ENCODE assay signal across 8 mouse cellular contexts in the genomic region with DNA sequence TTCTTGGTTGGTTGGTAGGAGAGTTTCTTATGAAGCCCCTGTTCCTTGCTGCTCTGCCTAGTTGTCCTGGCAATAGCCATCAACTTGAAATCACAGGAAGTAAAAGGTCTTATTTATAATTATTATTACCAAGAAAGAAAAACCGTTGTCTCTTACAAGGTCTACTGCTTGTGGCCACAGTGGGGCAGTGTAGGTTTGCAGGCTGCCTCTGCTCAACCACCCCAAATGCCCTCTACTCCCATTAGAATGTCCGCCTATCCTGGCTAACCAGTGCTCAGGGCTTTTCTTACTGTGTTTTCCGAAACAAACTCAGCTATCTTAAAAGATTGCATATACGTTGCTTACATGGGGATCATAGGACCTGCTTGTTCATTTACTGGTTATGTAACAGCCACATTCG.
A peak's percentile ranks its signal among the peaks of the same experiment; 100 is the strongest.
DNase-seq lines count a peak whose midpoint lies in the region; ATAC-seq and TF ChIP-seq lines count a peak whose summit lies in the region.

No protein-coding gene starts in this region.

- no peaks in the 10 kb centered on the region for H3K9me3 ChIP-seq in ES-E14 (ENCODE audit: control insufficient read depth, insufficient read depth, low read depth, low read length)
- H3K9me3 ChIP-seq in lung, postnatal 0 days (ENCODE audit: low read length) = no peaks in the 10 kb centered on the region; the same call in 1 of the 2 replicates

- no peak for TF ChIP-seq POLR2A in embryonic fibroblast, embryonic 13.5 days (IDR thresholded peaks at IDR 0.05; ENCODE audit: low read depth, low read length)

- TF ChIP-seq CTCF in embryonic fibroblast, embryonic 13.5 days (IDR thresholded peaks at IDR 0.05; ENCODE audit: borderline replicate concordance, insufficient read depth, low read length) = peak; percentile 69; the same call in 1 of the 2 replicates
- TF ChIP-seq CTCF in lung, postnatal 0 days (IDR thresholded peaks at IDR 0.05) = peak; percentile 79

- H3K27me3 ChIP-seq in lung, postnatal 0 days (replicated peaks; ENCODE audit: insufficient read depth, low read length) = no peaks in the 10 kb centered on the region

- no peaks in the 10 kb centered on the region for H3K4me1 ChIP-seq in ES-E14 (ENCODE audit: control insufficient read depth in 2 of 2, insufficient read depth in 2 of 2, low read length in 2 of 2, poor library complexity in 1 of 2)
- no peaks in the 10 kb centered on the region; the same call in 1 of the 2 replicates for H3K4me1 ChIP-seq in embryonic fibroblast, embryonic 13.5 days (ENCODE audit: control insufficient read depth, insufficient read depth, low read length)
- H3K4me1 ChIP-seq in lung, postnatal 0 days (ENCODE audit: insufficient read depth, low read depth, low read length) = no peaks in the 10 kb centered on the region

- peak; percentile 27 for DNase-seq in cerebellum, adult 9-10 months
- DNase-seq in cerebellum, adult 8-10 months = no peak
- DNase-seq in left cerebral cortex, postnatal 4 days = peak; percentile 21
- DNase-seq in left cerebral cortex, adult 11 months (ENCODE audit: low spot score) = no peak
- peak; percentile 17 for DNase-seq in ES-E14 (ENCODE audit: low read depth, low spot score)
- peak; percentile 71 for DNase-seq in lung, postnatal 0 days (ENCODE audit: low spot score)
- no peak for DNase-seq in urinary bladder, postnatal 10 days (ENCODE audit: low spot score)

- peak; percentile 65 for ATAC-seq in lung, postnatal 0 days

- in situ Hi-C loops in ES-E14 (cut with MboI; ENCODE audit: low sequenced_read_pairs in 2 of 2, unreplicated experiment in 2 of 2) = no loop called here

- H3K27ac ChIP-seq in ES-E14 (ENCODE audit: insufficient read depth, low read depth, low read length, poor library complexity, severe bottlenecking) = no peak overlapping the region
- H3K27ac ChIP-seq in embryonic fibroblast, embryonic 13.5 days (ENCODE audit: insufficient read depth, low read length) = no peak overlapping the region
- no peak overlapping the region for H3K27ac ChIP-seq in lung, postnatal 0 days (ENCODE audit: low read length)

- H3K9ac ChIP-seq in ES-E14 (ENCODE audit: insufficient read depth, low read depth, low read length, poor library complexity, severe bottlenecking) = no peak overlapping the region
- no peak overlapping the region for H3K9ac ChIP-seq in lung, postnatal 0 days (replicated peaks; ENCODE audit: low read depth)

- H3K36me3 ChIP-seq in ES-E14 (ENCODE audit: control insufficient read depth, insufficient read depth, low read length, poor library complexity, severe bottlenecking) = no peaks in the 10 kb centered on the region
- H3K36me3 ChIP-seq in lung, postnatal 0 days (ENCODE audit: insufficient read depth, low read length) = peaks cover 5% of the 10 kb centered on the region; the same call in 1 of the 2 replicates

- H3K4me3 ChIP-seq in ES-E14 (ENCODE audit: insufficient read depth in 1 of 2, low read depth in 1 of 2, low read length in 2 of 2, poor library complexity in 1 of 2, severe bottlenecking in 1 of 2) = no peak overlapping the region
- no peak overlapping the region for H3K4me3 ChIP-seq in embryonic fibroblast, embryonic 13.5 days (ENCODE audit: insufficient read depth, low read length)
- no peak overlapping the region for H3K4me3 ChIP-seq in lung, postnatal 0 days (ENCODE audit: low read depth, low read length)

- intact Hi-C loops in left cerebral cortex, postnatal 4 days (cut with DNase I) = loop anchor here (5.0 kb wide), 1 partner anchor 238 kb away; no protein-coding TSS in a partner anchor

- H3K4me2 ChIP-seq in lung, postnatal 0 days (replicated peaks; ENCODE audit: low read depth, low read length) = no peak overlapping the region

- 61% methylated on average over 5 of the region's 5 CpGs for WGBS in lung, postnatal 0 days

- TF ChIP-seq EP300 in lung, postnatal 0 days (IDR thresholded peaks at IDR 0.05) = no peak

TF ChIP-seq in ES-E14, 5 proteins besides CTCF, POLR2A, EP300 and RAD21:
- TF ChIP-seq ZNF384 (IDR thresholded peaks at IDR 0.05; ENCODE audit: low read depth, low read length) = no peak
- TF ChIP-seq ZC3H11A (IDR thresholded peaks at IDR 0.05; ENCODE audit: borderline replicate concordance, low read depth, low read length) = peak; percentile 59
- no peak for TF ChIP-seq CHD2 (IDR thresholded peaks at IDR 0.05; ENCODE audit: low read depth, low read length)
- no peak for TF ChIP-seq MAFK (IDR thresholded peaks at IDR 0.05; ENCODE audit: insufficient read depth, low read depth, low read length)
- no peak for TF ChIP-seq HCFC1 (IDR thresholded peaks at IDR 0.05; ENCODE audit: borderline replicate concordance, insufficient read depth, low read length)

Comparison
In these comparisons a context has a peak if more than half of its experiments do, and no peak if none do; other contexts are left out.
1. DNase-seq: peak in cerebellum, adult 9-10 months (single experiment), left cerebral cortex, postnatal 4 days (single experiment), ES-E14 (single experiment) and lung, postnatal 0 days (single experiment); none in cerebellum, adult 8-10 months (single experiment), left cerebral cortex, adult 11 months (single experiment) and urinary bladder, postnatal 10 days (single experiment).